Mouse (Mus musculus): ENCODE measurements around the gene Scn2b. TPM values are rescaled to one million over a fixed set of nuclear protein-coding genes. Genes with fewer than 3 reads are reported as not detected.

The Scn2b gene
- polyA plus RNA-seq, 1 experiment from 2014 or later: 4.2 TPM

DNA sequence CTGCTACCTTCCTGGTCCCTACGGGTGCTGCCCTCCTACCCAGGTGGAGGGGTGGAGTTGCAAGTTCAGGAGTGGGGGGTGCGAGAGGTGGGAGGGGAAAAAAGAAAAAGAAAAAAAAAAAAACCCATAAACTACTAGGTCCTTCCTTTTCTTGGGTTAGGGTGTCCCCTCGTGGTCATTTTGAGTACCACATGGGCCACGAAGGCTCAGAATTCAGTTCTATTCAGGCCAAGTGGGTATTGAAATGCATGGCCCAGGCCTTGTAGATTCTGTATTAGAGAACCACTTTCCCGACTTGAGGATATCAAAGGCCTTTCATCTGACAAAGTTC, 28.6 kb downstream of the Scn2b start:
- Histone ChIP-seq H3K4me1 (peaks cover 8% of the 10 kb centered on the region), H3K4me3 (peak overlapping the region; percentile 54), H3K36me3 (no peaks in the 10 kb centered on the region), H3K27me3 (ENCODE audit: low read depth, poor library complexity, severe bottlenecking) (peaks cover 75% of the 10 kb centered on the region), H3K9me3 (replicated peaks) (no peaks in the 10 kb centered on the region), H3K27ac (replicated peaks) (no peak overlapping the region)
- peak; percentile 69 for DNase-seq (ENCODE audit: low spot score)
- 3% methylated on average over 5 of the region's 5 CpGs for WGBS

- no peak overlapping the region for H3K4me3 ChIP-seq
- peaks cover 2% of the 10 kb centered on the region for H3K4me1 ChIP-seq
- no peak for DNase-seq (ENCODE audit: low spot score)
- WGBS: 60% methylated on average over 1 of the region's 1 CpGs
- peaks cover 28% of the 10 kb centered on the region for H3K27me3 ChIP-seq (ENCODE audit: low read depth, poor library complexity, severe bottlenecking)
- H3K9me3 ChIP-seq (replicated peaks): no peaks in the 10 kb centered on the region
- H3K36me3 ChIP-seq: no peaks in the 10 kb centered on the region
- H3K27ac ChIP-seq (replicated peaks): no peak overlapping the region
Measured at GRCm38 (mm10) chr9:45150933-45151332, 33.4 kb downstream of the Scn2b start.

DNA sequence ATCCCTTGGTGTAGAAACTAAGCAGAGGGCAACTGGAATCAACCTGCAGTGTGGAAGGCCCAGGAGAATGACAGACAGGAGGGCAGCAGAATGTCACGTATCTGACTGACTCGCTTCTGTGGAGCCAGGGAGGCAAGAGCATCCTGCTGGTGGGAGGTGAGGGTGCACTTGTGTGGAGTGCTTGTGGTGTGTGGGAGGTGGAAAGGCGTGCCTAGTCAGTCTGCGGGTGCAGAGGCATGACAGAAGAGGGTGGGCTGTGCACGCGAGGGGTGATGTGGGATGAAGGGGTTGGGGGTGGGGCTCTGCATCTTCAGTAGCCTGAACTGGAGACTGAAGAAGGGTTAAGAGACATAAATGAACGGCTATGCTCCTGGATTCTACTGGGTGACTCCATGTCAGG, 35.8 kb downstream of the Scn2b start:
- no peaks in the 10 kb centered on the region for H3K36me3 ChIP-seq
- no peaks in the 10 kb centered on the region for H3K9me3 ChIP-seq (replicated peaks)
- no peak overlapping the region for H3K27ac ChIP-seq (replicated peaks)
- H3K4me1 ChIP-seq: no peaks in the 10 kb centered on the region
- 74% methylated on average over 7 of the region's 7 CpGs for WGBS
- no peak overlapping the region for H3K4me3 ChIP-seq
- peaks cover 6% of the 10 kb centered on the region; the same call in 1 of the 2 replicates for H3K27me3 ChIP-seq (ENCODE audit: low read depth, poor library complexity, severe bottlenecking)
- DNase-seq (ENCODE audit: low spot score): no peak

GRCm38 (mm10) chr9:45167903-45168302, 50.3 kb downstream of the Scn2b start:
- no peak for DNase-seq (ENCODE audit: low spot score)
- Histone ChIP-seq H3K4me3 (no peak overlapping the region), H3K36me3 (no peaks in the 10 kb centered on the region), H3K27me3 (ENCODE audit: low read depth, poor library complexity, severe bottlenecking) (no peaks in the 10 kb centered on the region), H3K9me3 (replicated peaks) (no peaks in the 10 kb centered on the region), H3K27ac (replicated peaks) (no peak overlapping the region), H3K4me1 (no peaks in the 10 kb centered on the region)
- WGBS: 78% methylated on average over 5 of the region's 5 CpGs

GRCm38 (mm10) chr9:45170150-45170549, 52.6 kb downstream of the Scn2b start:
- no peak overlapping the region for H3K4me3 ChIP-seq
- no peaks in the 10 kb centered on the region for H3K9me3 ChIP-seq (replicated peaks)
- 87% methylated on average over 5 of the region's 5 CpGs for WGBS
- H3K27ac ChIP-seq (replicated peaks): no peak overlapping the region
- H3K36me3 ChIP-seq: no peaks in the 10 kb centered on the region
- H3K4me1 ChIP-seq: no peaks in the 10 kb centered on the region
- no peaks in the 10 kb centered on the region for H3K27me3 ChIP-seq (ENCODE audit: low read depth, poor library complexity, severe bottlenecking)
- no peak for DNase-seq (ENCODE audit: low spot score)

DNA sequence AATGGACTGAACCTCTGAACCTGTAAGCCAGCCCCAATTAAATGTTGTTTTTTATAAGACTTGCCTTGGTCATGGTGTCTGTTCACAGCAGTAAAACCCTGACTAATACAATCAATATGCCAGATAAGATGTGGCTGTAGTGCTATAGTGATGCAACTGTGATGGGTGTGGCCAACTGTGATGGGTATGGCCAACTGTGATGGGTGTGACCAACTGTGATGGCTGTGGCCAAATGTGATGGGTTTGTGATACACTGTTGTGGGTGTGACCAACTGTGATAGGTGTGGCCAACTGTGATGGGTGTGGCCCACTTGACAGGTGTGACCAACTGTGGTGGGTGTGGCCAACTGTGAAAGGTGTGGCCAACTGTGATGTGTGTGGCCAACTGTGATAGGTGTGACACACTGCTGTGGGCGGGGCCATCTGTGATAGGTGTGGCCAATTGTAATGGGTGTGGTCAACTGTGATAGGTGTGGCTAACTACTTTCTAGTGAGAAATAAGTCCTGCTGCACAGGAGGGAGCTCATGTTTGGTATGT, 53.6 kb downstream of the Scn2b start:
- no peak for DNase-seq (ENCODE audit: low spot score)
- Histone ChIP-seq H3K4me1 (no peaks in the 10 kb centered on the region), H3K27ac (replicated peaks) (no peak overlapping the region), H3K4me3 (no peak overlapping the region), H3K27me3 (ENCODE audit: low read depth, poor library complexity, severe bottlenecking) (no peaks in the 10 kb centered on the region), H3K9me3 (replicated peaks) (no peaks in the 10 kb centered on the region), H3K36me3 (no peaks in the 10 kb centered on the region)
- WGBS: 67% methylated on average over 1 of the region's 1 CpGs

- WGBS: 80% methylated on average over 3 of the region's 3 CpGs
Measured at GRCm38 (mm10) chr9:45173475-45173874, 55.9 kb downstream of the Scn2b start.

DNA sequence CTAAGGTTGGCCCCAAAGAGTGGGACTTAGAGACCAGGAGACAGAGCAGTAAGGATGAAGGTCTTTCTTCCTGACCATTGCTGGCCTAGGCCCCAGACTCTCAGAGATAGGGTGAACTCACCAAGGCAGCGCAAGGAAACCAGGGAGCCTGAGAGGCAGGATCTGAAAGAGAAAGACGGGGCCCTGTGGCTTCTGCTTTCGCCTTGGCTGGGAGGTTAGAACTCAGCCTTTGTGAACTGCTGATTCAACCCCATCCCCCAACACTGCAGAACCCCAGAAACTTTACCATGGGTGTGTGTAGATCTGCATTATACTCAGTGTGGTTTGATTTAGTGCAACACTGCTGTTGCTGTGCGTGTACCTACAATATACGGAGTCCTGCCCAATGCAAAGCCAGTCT, 61.7 kb downstream of the Scn2b start:
- Histone ChIP-seq H3K27me3 (ENCODE audit: low read depth, poor library complexity, severe bottlenecking) (no peaks in the 10 kb centered on the region), H3K36me3 (no peaks in the 10 kb centered on the region)
- no peak for DNase-seq (ENCODE audit: low spot score)

More at GRCm38 (mm10) chr9:45173475-45173874, 55.9 kb downstream of the Scn2b start:
- no peak overlapping the region for H3K27ac ChIP-seq (replicated peaks)
- no peaks in the 10 kb centered on the region for H3K9me3 ChIP-seq (replicated peaks)
- H3K4me1 ChIP-seq: no peaks in the 10 kb centered on the region
- no peak for DNase-seq (ENCODE audit: low spot score)
- no peak overlapping the region for H3K4me3 ChIP-seq
- H3K27me3 ChIP-seq (ENCODE audit: low read depth, poor library complexity, severe bottlenecking): no peaks in the 10 kb centered on the region
- no peaks in the 10 kb centered on the region for H3K36me3 ChIP-seq

More for the DNA sequence above, 61.7 kb downstream of the Scn2b start:
- 89% methylated on average over 5 of the region's 5 CpGs for WGBS
- H3K27ac ChIP-seq (replicated peaks): no peak overlapping the region
- H3K4me3 ChIP-seq: no peak overlapping the region
- H3K4me1 ChIP-seq: no peaks in the 10 kb centered on the region
- H3K9me3 ChIP-seq (replicated peaks): no peaks in the 10 kb centered on the region

Other genes starting within 250 kb of the Scn2b start
- gene Kmt2a, start 236.5 kb upstream of the Scn2b start, polyA plus RNA-seq (2016; fragmentation: Nextera tagmentation; extraction: Ambion mirVana): 11.1 and 12.5 TPM in 2 replicates
- gene Atp5l, start 197.0 kb upstream of the Scn2b start, polyA plus RNA-seq (2016; fragmentation: Nextera tagmentation; extraction: Ambion mirVana): 541 and 557 TPM in 2 replicates
- gene Ube4a, start 152.2 kb upstream of the Scn2b start, polyA plus RNA-seq (2016; fragmentation: Nextera tagmentation; extraction: Ambion mirVana): 24.2 and 26.8 TPM in 2 replicates
- not detected in 2 replicates for gene Cd3g, start 137.4 kb upstream of the Scn2b start, polyA plus RNA-seq (2016; fragmentation: Nextera tagmentation; extraction: Ambion mirVana)
- gene Cd3d, start 136.0 kb upstream of the Scn2b start, polyA plus RNA-seq (2016; fragmentation: Nextera tagmentation; extraction: Ambion mirVana): not detected in 2 replicates
- gene Cd3e, start 108.2 kb upstream of the Scn2b start, polyA plus RNA-seq (2016; fragmentation: Nextera tagmentation; extraction: Ambion mirVana): not detected in 2 replicates
- gene Mpzl2, start 78.0 kb upstream of the Scn2b start, polyA plus RNA-seq (2016; fragmentation: Nextera tagmentation; extraction: Ambion mirVana): 0.87 and 1.0 TPM in 2 replicates
- 2.4 and 3.5 TPM in 2 replicates for gene Mpzl3, start 62.6 kb upstream of the Scn2b start, polyA plus RNA-seq (2016; fragmentation: Nextera tagmentation; extraction: Ambion mirVana)
- 0.10 and 0.14 TPM in 2 replicates for gene Jaml, start 38.6 kb upstream of the Scn2b start, polyA plus RNA-seq (2016; fragmentation: Nextera tagmentation; extraction: Ambion mirVana)
- 0.16 and 0.28 TPM in 2 replicates for gene Scn4b, start 20.6 kb downstream of the Scn2b start, polyA plus RNA-seq (2016; fragmentation: Nextera tagmentation; extraction: Ambion mirVana)
- gene BC049352, start 64.2 kb downstream of the Scn2b start, polyA plus RNA-seq (2016; fragmentation: Nextera tagmentation; extraction: Ambion mirVana): not detected in 2 replicates
- not detected in 2 replicates for gene Tmprss4, start 86.3 kb downstream of the Scn2b start, polyA plus RNA-seq (2016; fragmentation: Nextera tagmentation; extraction: Ambion mirVana)
- 0.62 and 0.89 TPM in 2 replicates for gene Il10ra, start 151.4 kb downstream of the Scn2b start, polyA plus RNA-seq (2016; fragmentation: Nextera tagmentation; extraction: Ambion mirVana)
- 0.05 TPM in 1 of 2 replicates, not detected in the other for gene Tmprss13, start 201.3 kb downstream of the Scn2b start, polyA plus RNA-seq (2016; fragmentation: Nextera tagmentation; extraction: Ambion mirVana)

Measured in midbrain, embryonic 10.5 days (tissue).